Mouse (Mus musculus) testis, adult 2 months (tissue): ENCODE measurements around the gene Crygn. TPM values are rescaled to one million over a fixed set of nuclear protein-coding genes. Genes with fewer than 3 reads are reported as not detected.
A peak's percentile ranks its signal among the peaks of the same experiment; 100 is the strongest.

Experiments
- H3K27ac ChIP-seq: fragments of 200-500 bp; 2 replicates; pipeline ENCODE4 v1.5.1; 2012; ENCODE audit warnings: low read depth, low read length; ENCODE audit not compliant: control insufficient read depth, insufficient read depth
- H3K27me3 ChIP-seq: fragments of 200-500 bp; 2 replicates; pipeline ENCODE4 v1.6.1; 2012; ENCODE audit warnings: mild to moderate bottlenecking, low read length, moderate library complexity; ENCODE audit not compliant: control insufficient read depth, insufficient read depth
- H3K36me3 ChIP-seq: fragments of 200-500 bp; 2 replicates; pipeline ENCODE4 v1.6.1; 2012; ENCODE audit warnings: mild to moderate bottlenecking, low read length; ENCODE audit not compliant: control insufficient read depth, insufficient read depth
- H3K4me1 ChIP-seq: fragments of 200-500 bp; 2 replicates; pipeline ENCODE4 v1.6.1; 2012; ENCODE audit warnings: low read length; ENCODE audit not compliant: control insufficient read depth, insufficient read depth
- H3K4me3 ChIP-seq: fragments of 200-500 bp; 2 replicates; pipeline ENCODE4 v1.5.1; 2012; ENCODE audit warnings: low read depth, mild to moderate bottlenecking, low read length, moderate library complexity, mixed read lengths; ENCODE audit not compliant: control insufficient read depth
- CTCF ChIP-seq: fragments of 200-500 bp; IDR thresholded peaks from 2 replicates; pipeline ENCODE4 v1.5.1; 2012; ENCODE audit warnings: low read depth, mild to moderate bottlenecking, inconsistent platforms, low read length, moderate library complexity; ENCODE audit not compliant: control insufficient read depth, insufficient read depth, insufficient replicate concordance
- POLR2A ChIP-seq: fragments of 200-500 bp; IDR thresholded peaks from 2 replicates; pipeline ENCODE4 v1.6.1; 2012; ENCODE audit warnings: low read depth, mild to moderate bottlenecking, inconsistent platforms, low read length, moderate library complexity; ENCODE audit not compliant: control insufficient read depth
- polyA plus RNA-seq: library from polyadenylated mRNA; depleted of rRNA; stranded (reverse); fragments of >200 nt; gene quantifications from 2 replicates; pipeline ENCODE4 v1.2.3, GENCODE M21; 2012

Gene Crygn
- polyA plus RNA-seq, 1 experiment, result not detected

DNA sequence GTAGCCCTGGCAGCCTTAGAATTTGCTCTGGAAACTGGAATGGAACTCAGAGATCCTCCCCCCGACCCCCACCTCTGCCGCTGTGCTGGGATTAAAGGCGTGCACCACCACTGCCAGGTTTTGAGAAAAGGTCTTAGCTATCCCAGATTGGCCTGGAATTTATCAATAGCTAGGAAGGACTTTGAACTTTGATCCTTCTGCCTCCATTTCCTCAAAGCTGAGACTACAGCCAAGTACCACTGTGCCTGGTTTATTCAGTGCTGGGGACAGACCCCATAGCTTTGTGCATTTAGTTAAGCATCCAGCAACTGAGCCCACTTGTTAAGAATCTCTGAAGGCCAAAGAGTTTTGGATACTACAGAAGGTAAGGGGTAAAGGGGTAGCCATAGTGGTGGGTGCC is 877 bp downstream of the Crygn start:
- H3K36me3 ChIP-seq, result no peaks in the 10 kb centered on the region
- peaks cover 7% of the 10 kb centered on the region for H3K4me1 ChIP-seq
- H3K27ac ChIP-seq, result no peak overlapping the region
- TF ChIP-seq CTCF (no peak), POLR2A (no peak)
- H3K4me3 ChIP-seq, result no peak overlapping the region
- H3K27me3 ChIP-seq, result no peaks in the 10 kb centered on the region

GRCm38 (mm10) chr5:24752175-24752498 is 5.7 kb downstream of the Crygn start:
- Histone ChIP-seq H3K27me3 (no peaks in the 10 kb centered on the region), H3K4me1 (peaks cover 9% of the 10 kb centered on the region), H3K27ac (no peak overlapping the region), H3K36me3 (no peaks in the 10 kb centered on the region), H3K4me3 (no peak overlapping the region)
- TF ChIP-seq CTCF, result no peak
- TF ChIP-seq POLR2A, result no peak

GRCm38 (mm10) chr5:24751305-24752174 is 6.3 kb downstream of the Crygn start:
- Histone ChIP-seq H3K4me3 (peak overlapping the region; percentile 88), H3K36me3 (no peaks in the 10 kb centered on the region), H3K4me1 (peaks cover 9% of the 10 kb centered on the region), H3K27ac (peak overlapping the region; percentile 15), H3K27me3 (no peaks in the 10 kb centered on the region)
- no peak for TF ChIP-seq POLR2A
- TF ChIP-seq CTCF, result no peak

- H3K4me1 ChIP-seq, result peaks cover 9% of the 10 kb centered on the region
Observed at GRCm38 (mm10) chr5:24750321-24751304, 7.2 kb downstream of the Crygn start.

DNA sequence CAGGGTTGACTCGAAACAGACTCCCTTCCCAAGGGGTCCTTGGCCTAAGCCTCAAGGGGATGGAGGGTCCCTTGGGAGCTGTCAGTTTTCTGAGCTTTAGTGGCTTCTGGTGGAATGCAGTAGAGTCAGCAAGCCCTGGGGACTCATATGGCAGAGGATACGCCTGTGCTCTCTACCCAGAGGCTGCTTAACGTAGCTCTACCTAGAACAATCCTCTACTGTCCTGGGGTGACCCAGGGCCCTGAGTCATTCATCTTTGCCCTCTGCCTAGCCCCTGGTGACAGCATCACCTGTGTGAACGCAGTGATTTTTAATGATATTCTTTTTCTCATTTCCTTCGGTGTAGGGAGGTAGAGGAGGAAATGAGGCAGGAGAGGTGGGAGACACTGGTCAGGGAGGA is 8.1 kb downstream of the Crygn start:
- Histone ChIP-seq H3K36me3 (no peaks in the 10 kb centered on the region), H3K4me3 (no peak overlapping the region), H3K4me1 (peaks cover 9% of the 10 kb centered on the region), H3K27ac (no peak overlapping the region), H3K27me3 (no peaks in the 10 kb centered on the region)
- TF ChIP-seq CTCF, result no peak

More at GRCm38 (mm10) chr5:24750321-24751304, 7.2 kb downstream of the Crygn start:
- Histone ChIP-seq H3K4me3 (peak overlapping the region; percentile 88), H3K27ac (peak overlapping the region; percentile 75), H3K36me3 (no peaks in the 10 kb centered on the region), H3K27me3 (no peaks in the 10 kb centered on the region)
- peak; percentile 15; the same call in 1 of the 2 replicates for TF ChIP-seq POLR2A
- TF ChIP-seq CTCF, result peak; percentile 78

DNA sequence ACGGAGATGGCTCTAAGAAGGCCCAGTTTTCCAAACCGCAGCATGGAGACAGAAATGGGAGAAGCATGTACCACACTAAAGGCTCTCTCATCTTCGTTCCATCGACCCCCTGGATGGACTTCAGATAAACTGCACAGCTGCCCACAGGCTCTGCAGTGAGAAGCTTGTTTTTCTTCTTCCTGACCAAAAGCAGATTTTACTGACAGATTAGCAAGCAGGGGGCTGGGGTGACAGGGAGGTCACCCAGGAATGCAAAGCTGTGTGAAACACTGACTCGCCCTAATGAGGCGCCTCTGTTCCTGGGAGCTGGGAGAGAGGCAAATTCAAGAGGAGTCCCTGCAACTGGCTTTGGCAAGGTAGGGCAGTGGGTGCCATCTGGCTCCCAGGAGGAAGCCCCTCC is 10.3 kb downstream of the Crygn start:
- H3K36me3 ChIP-seq, result no peaks in the 10 kb centered on the region
- no peaks in the 10 kb centered on the region for H3K27me3 ChIP-seq
- TF ChIP-seq CTCF, result no peak
- no peak for TF ChIP-seq POLR2A
- H3K4me3 ChIP-seq, result no peak overlapping the region
- no peak overlapping the region for H3K27ac ChIP-seq
- H3K4me1 ChIP-seq, result peaks cover 9% of the 10 kb centered on the region

GRCm38 (mm10) chr5:24743956-24744355 is 13.9 kb downstream of the Crygn start:
- Histone ChIP-seq H3K4me1 (no peaks in the 10 kb centered on the region; the same call in 1 of the 2 replicates), H3K27ac (no peak overlapping the region), H3K27me3 (no peaks in the 10 kb centered on the region), H3K36me3 (no peaks in the 10 kb centered on the region), H3K4me3 (no peak overlapping the region)
- TF ChIP-seq POLR2A (no peak), CTCF (no peak)
